Mouse (Mus musculus): ENCODE results near the gene Fam13a. TPM values are rescaled to one million over a fixed set of nuclear protein-coding genes. Genes with fewer than 3 reads are reported as not detected.
A peak's percentile ranks its signal among the peaks of the same experiment; 100 is the strongest.

Fam13a gene
- polyA plus RNA-seq, 1 experiment from 2014 or later: 1.5 TPM

DNA sequence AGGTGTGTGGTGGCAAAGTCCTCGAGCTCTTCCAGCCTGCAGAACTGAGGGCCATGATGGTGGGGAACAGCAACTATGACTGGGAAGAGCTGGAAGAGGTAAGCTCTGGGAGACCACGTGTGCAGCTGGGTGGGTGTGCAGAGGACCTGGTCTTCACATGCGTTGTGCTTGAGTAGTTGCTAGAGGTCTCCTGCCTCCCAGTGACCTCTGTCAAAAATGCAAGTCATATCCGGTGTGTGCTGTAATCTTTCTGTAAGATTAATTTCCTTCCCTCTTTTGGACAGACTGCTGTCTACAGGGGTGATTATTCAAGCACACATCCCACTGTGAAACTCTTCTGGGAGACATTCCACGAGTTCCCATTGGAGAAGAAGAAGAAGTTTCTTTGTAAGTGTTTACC is 107.9 kb downstream of the Fam13a start:
- 46% methylated on average over 5 of the region's 5 CpGs for WGBS
- H3K27ac ChIP-seq (ENCODE audit: low read depth, low read length): no peak overlapping the region
- H3K4me3 ChIP-seq (ENCODE audit: low read depth, low read length): no peak overlapping the region
- no peak overlapping the region for H3K9ac ChIP-seq (ENCODE audit: low read depth, low read length)
- no peak overlapping the region for H3K4me2 ChIP-seq
- no peaks in the 10 kb centered on the region for H3K27me3 ChIP-seq (replicated peaks; ENCODE audit: control insufficient read depth, insufficient read depth, low read length)
- ATAC-seq (replicated peaks; ENCODE audit: low FRiP score) (peak; percentile 45; the same call in 1 of the 2 replicates), DNase-seq (ENCODE audit: low spot score) (no peak)
- H3K4me1 ChIP-seq (replicated peaks; ENCODE audit: control insufficient read depth, insufficient read depth, low read length): no peaks in the 10 kb centered on the region
- H3K9me3 ChIP-seq (ENCODE audit: control insufficient read depth, low read length): no peaks in the 10 kb centered on the region
- no peaks in the 10 kb centered on the region for H3K36me3 ChIP-seq (ENCODE audit: control insufficient read depth, insufficient read depth, low read length)

DNA sequence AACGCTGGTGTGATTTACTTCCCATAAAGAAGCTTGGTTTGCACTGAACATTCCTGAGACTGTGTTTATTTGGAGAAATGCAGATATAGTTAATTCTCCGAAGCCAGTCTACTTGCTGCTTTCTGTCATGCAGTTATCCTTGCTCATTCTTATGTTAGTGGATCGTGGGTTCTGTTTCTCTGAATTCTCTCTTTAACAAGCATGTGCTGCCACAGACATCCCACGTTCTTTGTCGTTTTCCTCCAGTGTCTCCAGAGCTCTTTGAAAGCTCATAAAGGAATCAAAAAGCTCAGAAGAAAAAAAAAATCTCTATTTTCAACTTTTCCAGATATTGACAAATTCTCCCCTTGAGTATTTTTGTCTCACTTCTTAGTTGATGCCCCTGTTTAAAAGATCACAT is 110.4 kb downstream of the Fam13a start:
- H3K4me1 ChIP-seq (replicated peaks; ENCODE audit: control insufficient read depth, insufficient read depth, low read length): no peaks in the 10 kb centered on the region
- no peak overlapping the region for H3K4me3 ChIP-seq (ENCODE audit: low read depth, low read length)
- WGBS: 80% methylated on average over 5 of the region's 5 CpGs
- no peak overlapping the region for H3K9ac ChIP-seq (ENCODE audit: low read depth, low read length)
- DNase-seq (ENCODE audit: low spot score) (no peak), ATAC-seq (replicated peaks; ENCODE audit: low FRiP score) (no peak)
- H3K27me3 ChIP-seq (replicated peaks; ENCODE audit: control insufficient read depth, insufficient read depth, low read length): no peaks in the 10 kb centered on the region
- H3K4me2 ChIP-seq: no peak overlapping the region
- H3K36me3 ChIP-seq (ENCODE audit: control insufficient read depth, insufficient read depth, low read length): no peaks in the 10 kb centered on the region
- no peak overlapping the region for H3K27ac ChIP-seq (ENCODE audit: low read depth, low read length)
- no peaks in the 10 kb centered on the region for H3K9me3 ChIP-seq (ENCODE audit: control insufficient read depth, low read length)

DNA sequence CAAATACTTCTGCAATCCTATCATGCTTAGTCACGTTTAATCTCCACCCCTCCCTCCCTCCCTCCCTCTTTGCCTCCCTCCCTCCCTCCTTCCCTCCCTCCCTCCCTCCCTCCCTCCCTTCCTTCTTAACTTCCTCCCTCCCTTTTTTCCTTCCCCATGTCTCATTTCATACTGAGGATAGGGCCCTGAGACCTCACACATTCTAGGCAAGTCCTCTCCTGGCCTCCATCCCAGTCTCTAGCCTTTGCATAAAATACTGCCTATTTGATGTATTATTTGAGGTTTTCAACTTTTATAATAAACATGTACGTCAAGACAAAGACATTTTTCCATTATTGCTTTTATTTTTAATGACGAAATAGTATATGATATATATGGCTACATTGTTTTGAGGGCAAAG is 110.8 kb downstream of the Fam13a start:
- DNase-seq (ENCODE audit: low spot score) (no peak), ATAC-seq (replicated peaks; ENCODE audit: low FRiP score) (no peak)
- Histone ChIP-seq H3K36me3 (ENCODE audit: control insufficient read depth, insufficient read depth, low read length) (no peaks in the 10 kb centered on the region), H3K9me3 (ENCODE audit: control insufficient read depth, low read length) (no peaks in the 10 kb centered on the region), H3K27me3 (replicated peaks; ENCODE audit: control insufficient read depth, insufficient read depth, low read length) (no peaks in the 10 kb centered on the region), H3K9ac (ENCODE audit: low read depth, low read length) (no peak overlapping the region), H3K4me3 (ENCODE audit: low read depth, low read length) (no peak overlapping the region), H3K4me2 (no peak overlapping the region), H3K4me1 (replicated peaks; ENCODE audit: control insufficient read depth, insufficient read depth, low read length) (no peaks in the 10 kb centered on the region), H3K27ac (ENCODE audit: low read depth, low read length) (no peak overlapping the region)
- 79% methylated on average over 3 of the region's 3 CpGs for WGBS

DNA sequence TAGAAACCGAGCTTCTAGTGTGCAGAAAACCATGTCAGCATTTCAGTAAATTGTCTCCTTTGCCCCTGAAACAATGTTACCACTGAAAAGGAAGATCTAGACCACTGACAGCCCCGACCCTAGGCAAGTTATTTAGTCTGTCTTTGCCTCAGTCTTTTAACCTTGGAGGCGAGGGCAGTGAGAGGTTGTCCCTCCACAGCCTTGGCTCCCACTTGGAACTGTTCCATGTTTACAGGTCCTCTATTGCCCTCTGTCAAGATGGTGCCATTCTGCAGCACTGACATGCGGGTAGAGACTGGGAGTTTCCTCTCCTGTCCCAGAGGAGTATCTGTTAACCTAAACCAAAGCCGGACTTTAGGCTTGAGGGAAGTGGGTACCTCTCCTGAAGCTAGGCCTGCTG is 111.5 kb downstream of the Fam13a start:
- Histone ChIP-seq H3K4me3 (ENCODE audit: low read depth, low read length) (no peak overlapping the region), H3K27ac (ENCODE audit: low read depth, low read length) (no peak overlapping the region), H3K27me3 (replicated peaks; ENCODE audit: control insufficient read depth, insufficient read depth, low read length) (no peaks in the 10 kb centered on the region), H3K4me2 (no peak overlapping the region), H3K9me3 (ENCODE audit: control insufficient read depth, low read length) (no peaks in the 10 kb centered on the region), H3K9ac (ENCODE audit: low read depth, low read length) (no peak overlapping the region), H3K36me3 (ENCODE audit: control insufficient read depth, insufficient read depth, low read length) (no peaks in the 10 kb centered on the region), H3K4me1 (replicated peaks; ENCODE audit: control insufficient read depth, insufficient read depth, low read length) (no peaks in the 10 kb centered on the region)
- DNase-seq (ENCODE audit: low spot score): no peak
- 71% methylated on average over 5 of the region's 5 CpGs for WGBS
- ATAC-seq (replicated peaks; ENCODE audit: low FRiP score): no peak

DNA sequence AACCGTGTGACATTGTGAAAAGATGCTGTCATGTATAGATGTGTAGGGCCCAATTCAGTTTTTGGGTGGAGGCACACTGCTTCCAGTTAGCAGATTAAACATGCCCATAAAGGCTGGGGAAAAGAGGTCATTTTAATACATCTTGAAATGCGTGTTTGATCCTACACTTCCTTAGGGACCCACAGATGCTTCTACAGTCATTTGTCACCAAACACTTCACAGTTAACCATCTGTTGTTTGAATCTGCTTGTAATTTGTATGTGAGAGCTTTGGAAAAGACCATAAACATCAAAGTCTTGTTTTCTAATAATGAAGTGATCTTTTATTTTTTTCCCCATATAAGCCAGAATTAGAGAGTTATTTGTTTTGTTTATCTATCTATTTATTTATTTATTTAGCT is 116.6 kb downstream of the Fam13a start:
- 81% methylated on average over 2 of the region's 2 CpGs for WGBS

DNA sequence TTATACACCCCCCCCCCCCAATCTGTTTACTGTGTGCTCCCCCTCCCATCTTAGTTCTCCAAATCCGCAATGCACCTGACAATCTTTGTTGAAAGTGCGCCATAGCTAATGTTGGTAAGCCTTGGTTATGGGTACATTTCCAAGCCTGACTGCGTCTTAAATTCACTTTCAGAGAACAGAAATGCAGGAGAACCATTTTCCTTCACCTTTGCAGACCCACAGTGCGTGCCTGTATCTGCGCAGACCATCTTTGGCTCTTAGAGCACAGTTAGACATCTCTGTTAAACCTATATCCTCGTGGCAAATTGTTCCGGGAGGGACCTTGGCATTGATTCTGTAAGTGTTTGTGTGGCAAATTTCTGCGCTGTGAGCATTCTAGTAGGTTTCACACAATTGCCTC is 117.0 kb downstream of the Fam13a start:
- 82% methylated on average over 8 of the region's 8 CpGs for WGBS
- ATAC-seq (replicated peaks; ENCODE audit: low FRiP score) (no peak), DNase-seq (ENCODE audit: low spot score) (no peak)
- Histone ChIP-seq H3K27ac (ENCODE audit: low read depth, low read length) (no peak overlapping the region), H3K9ac (ENCODE audit: low read depth, low read length) (no peak overlapping the region), H3K4me1 (replicated peaks; ENCODE audit: control insufficient read depth, insufficient read depth, low read length) (no peaks in the 10 kb centered on the region), H3K36me3 (ENCODE audit: control insufficient read depth, insufficient read depth, low read length) (no peaks in the 10 kb centered on the region), H3K4me2 (peak overlapping the region; percentile 60; the same call in 1 of the 2 replicates), H3K27me3 (replicated peaks; ENCODE audit: control insufficient read depth, insufficient read depth, low read length) (peaks cover 4% of the 10 kb centered on the region; the same call in 1 of the 2 replicates), H3K9me3 (ENCODE audit: control insufficient read depth, low read length) (no peaks in the 10 kb centered on the region), H3K4me3 (ENCODE audit: low read depth, low read length) (no peak overlapping the region)

More for the DNA sequence above, 116.6 kb downstream of the Fam13a start:
- H3K4me1 ChIP-seq (replicated peaks; ENCODE audit: control insufficient read depth, insufficient read depth, low read length): no peaks in the 10 kb centered on the region
- H3K4me2 ChIP-seq: no peak overlapping the region
- no peak for ATAC-seq (replicated peaks; ENCODE audit: low FRiP score)
- peaks cover 4% of the 10 kb centered on the region; the same call in 1 of the 2 replicates for H3K27me3 ChIP-seq (replicated peaks; ENCODE audit: control insufficient read depth, insufficient read depth, low read length)
- H3K9ac ChIP-seq (ENCODE audit: low read depth, low read length): no peak overlapping the region
- no peaks in the 10 kb centered on the region for H3K9me3 ChIP-seq (ENCODE audit: control insufficient read depth, low read length)
- no peaks in the 10 kb centered on the region for H3K36me3 ChIP-seq (ENCODE audit: control insufficient read depth, insufficient read depth, low read length)
- H3K4me3 ChIP-seq (ENCODE audit: low read depth, low read length): no peak overlapping the region
- no peak for DNase-seq (ENCODE audit: low spot score)
- H3K27ac ChIP-seq (ENCODE audit: low read depth, low read length): no peak overlapping the region

DNA sequence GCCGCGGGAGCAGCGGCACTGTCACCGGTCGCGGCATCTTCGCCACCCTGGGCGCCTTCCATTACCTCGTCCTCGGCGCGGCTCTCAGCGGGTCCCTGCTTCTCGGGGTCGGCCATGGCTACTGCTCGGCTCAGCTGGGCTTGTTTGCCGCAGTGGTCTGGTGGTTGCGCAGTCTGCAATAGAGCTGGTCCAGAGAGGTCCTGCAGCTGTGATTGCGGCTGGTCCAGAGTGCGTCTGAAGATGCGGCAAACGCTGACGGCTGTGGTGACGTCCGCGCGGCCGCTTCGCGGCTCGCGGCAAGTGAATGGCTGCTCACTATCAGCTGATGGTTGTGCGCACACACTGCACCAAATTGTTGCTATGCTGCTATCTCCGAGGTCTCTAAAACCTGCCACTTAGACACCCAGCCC is 117.5 kb downstream of the Fam13a start, which contains the start of gene Nap1l5:
Gene Nap1l5, minus strand, starts transcription at position 225 of the 410 bp plus-strand sequence.
- no peaks in the 10 kb centered on the region for H3K4me1 ChIP-seq (replicated peaks; ENCODE audit: control insufficient read depth, insufficient read depth, low read length)
- H3K9me3 ChIP-seq (ENCODE audit: control insufficient read depth, low read length): no peaks in the 10 kb centered on the region
- H3K27me3 ChIP-seq (replicated peaks; ENCODE audit: control insufficient read depth, insufficient read depth, low read length): peaks cover 4% of the 10 kb centered on the region; the same call in 1 of the 2 replicates
- WGBS: 44% methylated on average over 34 of the region's 34 CpGs
- H3K36me3 ChIP-seq (ENCODE audit: control insufficient read depth, insufficient read depth, low read length): no peaks in the 10 kb centered on the region
- peak within 1 kb of the TSS; percentile 60 for H3K4me2 ChIP-seq
- no peak within 1 kb of the TSS for H3K27ac ChIP-seq (ENCODE audit: low read depth, low read length)
- H3K9ac ChIP-seq (ENCODE audit: low read depth, low read length): no peak within 1 kb of the TSS
- DNase-seq (ENCODE audit: low spot score): peak; percentile 38
- H3K4me3 ChIP-seq (ENCODE audit: low read depth, low read length): peak within 1 kb of the TSS; percentile 32
- no peak; the same call in 1 of the 2 replicates for ATAC-seq (replicated peaks; ENCODE audit: low FRiP score)

DNA sequence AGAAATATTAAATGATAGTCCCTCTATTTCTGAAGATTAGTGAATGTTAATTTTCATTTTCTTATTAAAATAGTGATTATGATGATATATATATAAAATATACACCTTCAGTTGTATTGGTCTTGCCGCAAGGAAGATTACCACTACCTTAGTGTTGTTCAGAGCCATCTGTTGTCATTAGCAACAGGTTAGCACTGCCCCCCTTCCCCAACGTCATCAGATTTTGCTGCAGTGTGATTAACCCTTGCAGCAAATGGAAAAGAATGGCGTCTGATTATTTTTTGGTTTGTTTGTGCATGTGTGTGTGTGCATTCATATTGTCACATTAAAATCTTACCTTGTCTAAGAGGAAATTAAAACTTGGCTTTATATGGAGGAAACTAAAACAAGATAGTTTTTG is 119.8 kb downstream of the Fam13a start:
- WGBS: 53% methylated on average over 3 of the region's 3 CpGs
- H3K4me1 ChIP-seq (replicated peaks; ENCODE audit: control insufficient read depth, insufficient read depth, low read length): no peaks in the 10 kb centered on the region
- no peaks in the 10 kb centered on the region for H3K9me3 ChIP-seq (ENCODE audit: control insufficient read depth, low read length)
- H3K27ac ChIP-seq (ENCODE audit: low read depth, low read length): no peak overlapping the region
- H3K4me2 ChIP-seq: no peak overlapping the region
- no peak for DNase-seq (ENCODE audit: low spot score)
- H3K36me3 ChIP-seq (ENCODE audit: control insufficient read depth, insufficient read depth, low read length): no peaks in the 10 kb centered on the region
- no peak overlapping the region for H3K4me3 ChIP-seq (ENCODE audit: low read depth, low read length)
- H3K27me3 ChIP-seq (replicated peaks; ENCODE audit: control insufficient read depth, insufficient read depth, low read length): peaks cover 4% of the 10 kb centered on the region; the same call in 1 of the 2 replicates
- no peak overlapping the region for H3K9ac ChIP-seq (ENCODE audit: low read depth, low read length)
- no peak for ATAC-seq (replicated peaks; ENCODE audit: low FRiP score)

DNA sequence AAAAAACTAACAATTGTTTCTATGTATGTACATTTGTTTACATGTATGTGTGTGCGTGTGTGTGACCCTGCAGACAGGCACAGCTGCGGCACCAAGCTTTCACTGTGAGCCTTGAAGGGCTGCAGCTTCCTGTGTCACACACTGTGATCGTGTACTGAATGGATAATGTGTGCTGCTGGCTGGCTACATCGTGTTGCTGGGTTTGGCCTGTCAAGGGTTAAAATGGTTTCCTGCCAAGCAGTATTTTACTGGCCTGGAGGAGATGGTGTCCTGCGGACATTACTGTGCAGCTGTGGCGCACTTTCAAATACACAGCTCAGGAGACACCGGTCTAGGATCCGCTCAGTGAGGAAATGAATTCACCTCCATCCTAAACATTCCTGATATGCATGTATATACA is 121.2 kb downstream of the Fam13a start:
- Histone ChIP-seq H3K9ac (ENCODE audit: low read depth, low read length) (no peak overlapping the region), H3K9me3 (ENCODE audit: control insufficient read depth, low read length) (no peaks in the 10 kb centered on the region), H3K4me2 (no peak overlapping the region), H3K36me3 (ENCODE audit: control insufficient read depth, insufficient read depth, low read length) (no peaks in the 10 kb centered on the region), H3K4me3 (ENCODE audit: low read depth, low read length) (no peak overlapping the region), H3K27ac (ENCODE audit: low read depth, low read length) (no peak overlapping the region), H3K27me3 (replicated peaks; ENCODE audit: control insufficient read depth, insufficient read depth, low read length) (peaks cover 4% of the 10 kb centered on the region; the same call in 1 of the 2 replicates), H3K4me1 (replicated peaks; ENCODE audit: control insufficient read depth, insufficient read depth, low read length) (no peaks in the 10 kb centered on the region)
- 44% methylated on average over 8 of the region's 8 CpGs for WGBS
- DNase-seq (ENCODE audit: low spot score) (no peak), ATAC-seq (replicated peaks; ENCODE audit: low FRiP score) (0 out of 2 replicates have a peak, but pooled peaks have one; percentile 31)

Measured in liver, embryonic 11.5 days (tissue).